Mouse (Mus musculus) ES-E14 (cell line): ENCODE data around the gene Slc24a2. TPM values are rescaled to one million over a fixed set of nuclear protein-coding genes. Genes with fewer than 3 reads are reported as not detected.

Source experiments
- DNase-seq: peaks from one replicate; pipeline ENCODE4 v3.0.0-alpha.2; 2013; ENCODE audit warnings: low read depth, low spot score
- H3K27ac ChIP-seq: 2 replicates; pipeline ENCODE4 v1.5.1; 2012; ENCODE audit warnings: low read depth, mild to moderate bottlenecking, low read length, moderate library complexity, mixed read lengths; ENCODE audit not compliant: poor library complexity, insufficient read depth, severe bottlenecking
- H3K36me3 ChIP-seq: 2 replicates; pipeline ENCODE4 v1.6.1; 2012; ENCODE audit warnings: mild to moderate bottlenecking, low read length, moderate library complexity, mixed read lengths; ENCODE audit not compliant: control insufficient read depth, poor library complexity, insufficient read depth, severe bottlenecking
- H3K4me1 ChIP-seq, 2 experiments: fragments of 150-350 bp in 1 of 2; sonication (generic) in 1 of 2; 2 replicates each; pipeline ENCODE4 v1.6.1; 2012; ENCODE audit warnings: low read length in 2 of 2, mild to moderate bottlenecking in 1 of 2, mixed read lengths in 1 of 2; ENCODE audit not compliant: control insufficient read depth in 2 of 2, insufficient read depth in 2 of 2, poor library complexity in 1 of 2
- H3K4me3 ChIP-seq, 2 experiments: fragments of 150-350 bp in 1 of 2; sonication (generic) in 1 of 2; 2 replicates each; pipeline ENCODE4 v1.5.1; 2012; ENCODE audit warnings: low read length in 2 of 2, low read depth in 1 of 2, mild to moderate bottlenecking in 1 of 2, mixed read lengths in 1 of 2; ENCODE audit not compliant: insufficient read depth in 1 of 2, poor library complexity in 1 of 2, severe bottlenecking in 1 of 2
- H3K9ac ChIP-seq: 2 replicates; pipeline ENCODE4 v1.6.1; 2012; ENCODE audit warnings: low read depth, mild to moderate bottlenecking, low read length, mixed read lengths; ENCODE audit not compliant: poor library complexity, insufficient read depth, severe bottlenecking
- H3K9me3 ChIP-seq: fragments of 150-350 bp; sonication (generic); 2 replicates; pipeline ENCODE4 v1.6.1; 2012; ENCODE audit warnings: low read depth, mild to moderate bottlenecking, low read length; ENCODE audit not compliant: control insufficient read depth, insufficient read depth
- CHD2 ChIP-seq: IDR thresholded peaks from 2 replicates; pipeline ENCODE4 v1.6.1; 2014; ENCODE audit warnings: mild to moderate bottlenecking, low read depth, low read length, inconsistent platforms
- HCFC1 ChIP-seq: IDR thresholded peaks from 2 replicates; pipeline ENCODE4 v1.6.1; 2012; ENCODE audit warnings: low read length, inconsistent platforms, borderline replicate concordance; ENCODE audit not compliant: insufficient read depth
- MAFK ChIP-seq: IDR thresholded peaks from 2 replicates; pipeline ENCODE4 v1.6.1; 2014; ENCODE audit warnings: mild to moderate bottlenecking, low read depth, low read length, inconsistent platforms; ENCODE audit not compliant: insufficient read depth
- ZC3H11A ChIP-seq: IDR thresholded peaks from 2 replicates; pipeline ENCODE4 v1.6.1; 2012; ENCODE audit warnings: low read depth, mild to moderate bottlenecking, inconsistent platforms, low read length, borderline replicate concordance
- ZNF384 ChIP-seq: IDR thresholded peaks from 2 replicates; pipeline ENCODE4 v1.6.1; 2012; ENCODE audit warnings: low read depth, low read length, inconsistent platforms
- in situ Hi-C, 2 experiments: fragments of 600-800 bp; cut with MboI; formaldehyde crosslinking; loops; one replicate each; pipeline ENCODE4 v1.15.1; 2025; ENCODE audit warnings: low sequenced_read_pairs in 2 of 2, inconsistent platforms in 1 of 2; ENCODE audit not compliant: unreplicated experiment in 2 of 2
- total RNA-seq: library from RNA; depleted of rRNA; stranded (reverse); fragments of 300-350 nt; gene quantifications from 2 replicates; pipeline ENCODE4 v1.2.3, GENCODE M21; 2012

Slc24a2 gene
- total RNA-seq, 1 experiment, result 0.13 TPM

DNA sequence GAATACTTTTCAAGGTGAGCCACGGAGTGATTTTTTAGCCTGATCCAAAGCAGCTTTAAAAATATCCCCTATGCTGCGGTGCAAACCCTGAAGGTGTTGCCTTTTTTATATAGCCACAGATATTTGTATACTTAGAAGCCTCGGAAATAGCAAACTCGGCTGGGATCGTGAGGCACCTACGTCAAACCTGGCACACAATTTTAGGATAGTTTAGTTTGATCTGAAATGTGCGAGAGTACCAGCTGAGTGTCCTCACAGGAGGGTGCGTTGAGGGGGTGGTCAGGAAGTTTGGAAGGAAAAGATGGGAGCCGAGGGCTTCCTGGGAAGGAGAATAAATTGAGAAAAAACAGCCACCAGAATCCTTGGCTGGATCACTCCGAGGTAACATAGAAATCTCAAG lies 194.6 kb downstream of the Slc24a2 start:
- Histone ChIP-seq H3K9me3 (no peaks in the 10 kb centered on the region), H3K4me3 (no peak overlapping the region), H3K36me3 (no peaks in the 10 kb centered on the region), H3K9ac (no peak overlapping the region), H3K27ac (no peak overlapping the region), H3K4me1 (no peaks in the 10 kb centered on the region)
- TF ChIP-seq HCFC1, result no peak
- no peak for TF ChIP-seq ZNF384
- no peak for TF ChIP-seq MAFK
- no peak for TF ChIP-seq ZC3H11A
- no peak for TF ChIP-seq CHD2
- in situ Hi-C loops, result no loop called here
- DNase-seq, result no peak

DNA sequence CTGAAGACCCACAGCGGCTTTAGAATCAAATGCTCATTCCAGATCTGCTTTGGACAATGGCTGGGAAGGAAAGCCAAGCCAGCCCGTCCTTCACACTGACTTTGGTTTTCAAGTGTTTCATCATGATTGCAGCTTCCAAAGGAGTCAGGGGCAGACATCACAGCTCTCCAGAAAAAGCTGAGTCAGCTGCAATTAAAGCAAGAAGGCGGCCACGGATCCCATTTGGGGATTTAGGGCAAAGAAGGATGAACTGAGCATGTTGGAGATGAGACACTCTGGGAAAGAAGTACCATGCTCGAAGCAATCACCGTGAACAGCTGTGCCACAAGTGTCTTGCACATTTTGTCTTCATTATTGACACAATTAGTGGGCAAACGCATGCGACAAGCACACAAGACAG lies 197.6 kb downstream of the Slc24a2 start:
- Histone ChIP-seq H3K9ac (no peak overlapping the region), H3K27ac (no peak overlapping the region), H3K4me3 (no peak overlapping the region), H3K9me3 (no peaks in the 10 kb centered on the region), H3K4me1 (no peaks in the 10 kb centered on the region), H3K36me3 (no peaks in the 10 kb centered on the region)
- in situ Hi-C loops, result no loop called here
- TF ChIP-seq ZNF384 (no peak), CHD2 (no peak), HCFC1 (no peak), MAFK (peak; percentile 87)
- DNase-seq, result no peak

DNA sequence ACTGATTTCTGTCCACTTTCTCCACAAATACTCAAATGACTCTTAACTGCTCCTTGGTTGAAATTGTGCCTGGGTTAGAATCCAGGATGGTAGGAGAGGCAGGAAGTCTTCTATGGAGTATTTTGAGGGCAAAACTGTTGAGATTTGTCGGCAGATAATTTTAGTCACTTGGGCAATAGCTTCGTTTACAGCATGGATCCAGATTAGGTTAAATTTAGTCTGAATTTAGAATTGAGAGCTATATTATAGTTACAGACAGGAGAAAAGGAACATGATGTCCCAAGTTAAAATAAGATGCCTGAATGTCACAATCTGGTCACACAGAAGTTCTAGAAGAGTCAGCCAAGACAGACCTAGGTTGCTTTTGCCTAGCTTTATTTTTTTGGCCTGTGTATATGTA lies 199.2 kb downstream of the Slc24a2 start:
- in situ Hi-C loops, result no loop called here
- TF ChIP-seq ZNF384 (no peak), MAFK (no peak), HCFC1 (no peak), CHD2 (no peak), ZC3H11A (no peak)
- DNase-seq, result no peak

DNA sequence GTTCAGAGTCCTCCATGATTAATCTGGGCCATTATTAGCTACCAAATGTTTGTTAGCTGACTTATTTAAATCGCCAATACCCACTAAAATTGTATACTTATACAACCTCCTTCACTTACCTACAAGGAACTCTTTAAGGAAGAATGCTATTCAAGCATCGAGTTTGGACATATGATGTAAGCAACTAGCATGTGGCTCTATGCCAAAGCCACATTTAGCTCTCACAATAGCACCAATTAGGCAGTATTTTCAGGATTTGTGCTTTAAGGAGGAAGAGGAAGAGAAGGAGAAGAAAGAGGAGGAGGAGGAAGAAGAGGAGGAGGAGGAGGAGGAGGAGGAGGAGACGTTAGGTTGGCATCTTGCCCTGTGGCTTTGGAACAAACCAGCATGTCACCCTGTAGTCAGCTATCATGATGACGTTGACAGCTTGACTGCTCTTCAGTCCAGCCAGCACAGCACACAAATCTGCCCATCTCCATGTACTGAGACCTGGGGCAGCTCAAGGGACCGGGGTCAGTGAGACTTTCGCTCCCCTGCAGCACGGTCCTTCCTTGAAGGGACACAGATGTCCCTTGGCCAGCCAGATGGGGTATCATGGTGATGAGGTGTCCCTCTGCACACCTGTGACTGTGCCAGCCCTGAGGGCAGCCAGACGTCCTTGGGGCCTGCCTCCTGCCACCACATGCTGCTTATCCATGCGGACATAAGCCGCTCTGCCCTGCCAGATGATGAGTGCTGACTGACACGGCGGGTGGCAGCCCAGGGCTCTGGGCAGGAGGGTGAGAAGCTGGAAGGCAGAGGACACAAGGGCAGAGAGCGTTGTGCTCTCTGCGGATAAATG lies 203.7 kb downstream of the Slc24a2 start:
- no peak overlapping the region for H3K27ac ChIP-seq
- H3K9me3 ChIP-seq, result no peaks in the 10 kb centered on the region
- no peaks in the 10 kb centered on the region for H3K36me3 ChIP-seq
- no peaks in the 10 kb centered on the region for H3K4me1 ChIP-seq
- TF ChIP-seq CHD2 (no peak), MAFK (no peak), ZC3H11A (no peak)
- H3K4me3 ChIP-seq, result no peak overlapping the region
- in situ Hi-C loops, result no loop called here
- DNase-seq, result no peak
- H3K9ac ChIP-seq, result no peak overlapping the region

More for the DNA sequence above, 199.2 kb downstream of the Slc24a2 start:
- H3K4me1 ChIP-seq, result no peaks in the 10 kb centered on the region
- no peaks in the 10 kb centered on the region for H3K36me3 ChIP-seq
- H3K9ac ChIP-seq, result no peak overlapping the region
- H3K4me3 ChIP-seq, result no peak overlapping the region
- H3K9me3 ChIP-seq, result no peaks in the 10 kb centered on the region
- no peak overlapping the region for H3K27ac ChIP-seq
